Mouse (Mus musculus): ENCODE data around the gene Dmrta2. TPM values are rescaled to one million over a fixed set of nuclear protein-coding genes. Genes with fewer than 3 reads are reported as not detected.

Gene Dmrta2
- polyA plus RNA-seq (2015; fragmentation: Nextera tagmentation; extraction: Ambion mirVana), result not detected in 2 replicates

DNA sequence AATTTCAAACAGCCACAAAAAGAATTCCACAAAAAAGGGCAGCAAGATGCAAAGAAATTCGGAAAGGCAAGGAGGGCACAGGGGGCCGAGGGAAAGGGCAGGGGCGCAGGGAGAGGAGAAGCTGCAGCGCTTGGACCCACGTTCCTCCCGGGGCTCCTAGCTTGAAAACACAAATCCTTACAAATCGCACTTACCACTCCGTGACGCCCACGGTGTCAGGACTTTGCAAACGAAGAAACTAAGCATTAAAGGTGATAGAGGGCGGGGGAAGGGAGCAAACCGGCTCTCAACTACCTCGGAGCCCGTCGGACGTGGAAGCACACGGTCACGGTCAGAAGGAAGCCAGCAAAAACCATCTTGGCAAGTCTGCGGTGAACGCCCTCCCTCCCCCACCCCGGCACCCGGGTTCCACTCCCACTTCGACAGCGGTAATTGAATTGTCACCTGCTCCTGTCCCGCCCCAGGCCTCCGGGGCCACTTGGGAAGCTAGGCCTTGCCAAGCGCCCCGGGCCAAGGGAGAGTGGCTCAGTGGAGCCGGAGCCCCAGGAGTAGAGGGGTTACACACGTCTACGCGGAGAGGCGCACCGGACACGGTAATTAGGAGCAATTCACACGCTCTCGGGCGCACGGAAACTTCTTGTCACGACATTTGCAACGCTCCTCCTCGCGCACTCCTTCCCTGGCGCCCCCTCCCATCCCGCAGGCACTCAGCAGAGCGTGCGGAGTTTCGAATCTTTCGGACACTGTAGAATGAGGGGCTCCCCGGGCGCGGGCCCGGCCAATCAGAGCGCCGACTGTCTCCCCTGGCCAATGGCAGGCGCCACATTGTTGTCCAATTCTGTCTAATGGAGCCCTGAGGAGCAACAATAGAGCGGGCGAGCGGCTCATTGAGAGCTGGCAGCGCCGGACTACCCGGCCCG is at the start of gene Dmrta2:
Gene Dmrta2 (plus strand): TSS at position 906 of the 920 bp plus-strand sequence.
- Histone ChIP-seq H3K4me3 (replicated peaks) (peak within 1 kb of the TSS; percentile 18; the same call in 1 of the 2 replicates), H3K27ac (replicated peaks) (no peak within 1 kb of the TSS), H3K9me3 (replicated peaks) (no peaks in the 10 kb centered on the region), H3K4me1 (replicated peaks) (peaks cover 18% of the 10 kb centered on the region), H3K4me2 (peak within 1 kb of the TSS; percentile 45), H3K27me3 (peaks cover 99% of the 10 kb centered on the region), H3K36me3 (replicated peaks) (no peaks in the 10 kb centered on the region), H3K9ac (no peak within 1 kb of the TSS)
- WGBS (ENCODE audit: insufficient replicate concordance), result under 1% methylated on average over 64 of the region's 64 CpGs
- 0 out of 2 replicates have a peak, but pooled peaks have one; percentile 9 for ATAC-seq (ENCODE audit: insufficient read depth)

GRCm38 (mm10) chr4:109929058-109929457 is 48.8 kb upstream of the Dmrta2 start:
- Histone ChIP-seq H3K27me3 (no peaks in the 10 kb centered on the region), H3K27ac (replicated peaks) (no peak overlapping the region), H3K9me3 (replicated peaks) (no peaks in the 10 kb centered on the region), H3K4me3 (replicated peaks) (no peak overlapping the region), H3K4me1 (replicated peaks) (no peaks in the 10 kb centered on the region), H3K36me3 (replicated peaks) (no peaks in the 10 kb centered on the region), H3K9ac (no peak overlapping the region), H3K4me2 (no peak overlapping the region)
- no peak for ATAC-seq (ENCODE audit: insufficient read depth)
- 90% methylated on average over 1 of the region's 1 CpGs for WGBS (ENCODE audit: insufficient replicate concordance)

- no peaks in the 10 kb centered on the region for H3K36me3 ChIP-seq (replicated peaks)
- no peak overlapping the region for H3K4me3 ChIP-seq (replicated peaks)
- no peaks in the 10 kb centered on the region for H3K27me3 ChIP-seq
- H3K27ac ChIP-seq (replicated peaks), result no peak overlapping the region
- no peak overlapping the region for H3K4me2 ChIP-seq
- 100% methylated on average over 1 of the region's 1 CpGs for WGBS (ENCODE audit: insufficient replicate concordance)
- no peaks in the 10 kb centered on the region for H3K4me1 ChIP-seq (replicated peaks)
- no peak for ATAC-seq (ENCODE audit: insufficient read depth)
- H3K9me3 ChIP-seq (replicated peaks), result no peaks in the 10 kb centered on the region
- no peak overlapping the region for H3K9ac ChIP-seq
Measured at GRCm38 (mm10) chr4:109930445-109930844, 47.4 kb upstream of the Dmrta2 start.

DNA sequence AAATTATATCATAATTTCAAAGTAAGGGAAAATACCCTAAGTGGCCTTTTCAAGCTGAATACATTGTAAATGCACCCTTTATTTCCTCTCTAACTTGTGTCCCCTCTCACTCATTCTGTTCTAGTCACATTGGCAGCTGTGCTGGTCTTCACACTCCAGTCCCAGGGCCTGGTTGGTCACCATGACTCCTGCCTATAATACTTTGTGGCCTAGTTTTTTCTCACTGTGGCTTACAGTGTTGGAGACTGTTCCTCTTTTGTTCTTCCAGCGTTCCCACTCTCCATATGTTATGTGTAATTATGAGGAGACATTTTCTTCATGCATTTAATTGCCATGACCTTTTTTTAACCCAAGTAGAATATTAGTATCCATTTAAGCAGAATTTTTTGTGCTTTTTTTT is 46.9 kb upstream of the Dmrta2 start:
- H3K4me2 ChIP-seq, result no peak overlapping the region
- 80% methylated on average over 1 of the region's 1 CpGs for WGBS (ENCODE audit: insufficient replicate concordance)
- no peak overlapping the region for H3K27ac ChIP-seq (replicated peaks)
- H3K9ac ChIP-seq, result no peak overlapping the region
- H3K4me3 ChIP-seq (replicated peaks), result no peak overlapping the region
- no peaks in the 10 kb centered on the region for H3K27me3 ChIP-seq
- H3K36me3 ChIP-seq (replicated peaks), result 0 out of 2 replicates have a peak, but pooled peaks cover 3% of the 10 kb centered on the region
- H3K9me3 ChIP-seq (replicated peaks), result no peaks in the 10 kb centered on the region
- H3K4me1 ChIP-seq (replicated peaks), result no peaks in the 10 kb centered on the region
- ATAC-seq (ENCODE audit: insufficient read depth), result no peak

DNA sequence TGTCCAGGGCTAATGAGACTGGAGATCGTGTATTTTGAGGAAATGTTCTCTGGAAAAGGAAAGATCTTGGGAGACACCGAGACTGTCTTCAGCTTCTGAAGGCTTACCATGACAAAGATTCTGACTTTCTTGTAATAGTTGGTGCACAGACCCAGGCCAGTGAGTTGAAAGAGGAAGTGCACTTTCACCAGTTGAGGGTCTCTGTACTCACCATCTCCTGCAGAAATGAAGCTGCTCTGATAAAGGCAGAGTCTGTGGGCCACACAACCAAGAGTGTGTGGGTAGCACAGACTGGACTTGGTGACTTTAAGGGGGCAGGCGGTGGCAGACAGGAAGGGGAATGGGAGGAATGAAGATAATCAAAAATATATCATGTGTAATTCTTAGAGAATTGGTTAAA is 41.3 kb upstream of the Dmrta2 start:
- no peak overlapping the region for H3K27ac ChIP-seq (replicated peaks)
- H3K9ac ChIP-seq, result no peak overlapping the region
- no peak overlapping the region for H3K4me2 ChIP-seq
- no peaks in the 10 kb centered on the region for H3K9me3 ChIP-seq (replicated peaks)
- H3K4me3 ChIP-seq (replicated peaks), result no peak overlapping the region
- H3K36me3 ChIP-seq (replicated peaks), result 0 out of 2 replicates have a peak, but pooled peaks cover 6% of the 10 kb centered on the region
- H3K4me1 ChIP-seq (replicated peaks), result no peaks in the 10 kb centered on the region
- no peak for ATAC-seq (ENCODE audit: insufficient read depth)
- no peaks in the 10 kb centered on the region for H3K27me3 ChIP-seq
- 57% methylated on average over 3 of the region's 3 CpGs for whole genome bisulfite sequencing (ENCODE audit: insufficient replicate concordance)

DNA sequence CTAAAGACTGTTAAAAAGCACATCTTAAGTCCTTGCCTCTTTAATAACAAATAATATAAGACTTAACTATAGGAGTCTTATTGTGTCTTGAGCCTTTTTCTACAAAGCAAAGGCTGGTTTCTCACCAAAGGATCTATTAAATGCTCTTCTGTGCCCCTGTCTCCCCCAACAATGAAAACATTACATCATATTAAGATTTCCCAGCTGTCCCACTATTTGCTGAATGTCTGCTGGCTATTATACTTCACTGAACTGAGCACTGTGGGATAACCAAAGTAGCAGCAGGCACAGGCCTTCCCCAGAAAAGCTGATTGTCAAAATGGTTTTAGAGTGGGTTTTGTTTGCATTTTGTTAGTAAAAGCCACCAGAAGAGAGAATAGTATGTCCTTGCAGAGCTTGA is 38.6 kb upstream of the Dmrta2 start:
- no peak overlapping the region for H3K9ac ChIP-seq
- no peaks in the 10 kb centered on the region for H3K9me3 ChIP-seq (replicated peaks)
- H3K36me3 ChIP-seq (replicated peaks), result 0 out of 2 replicates have a peak, but pooled peaks cover 6% of the 10 kb centered on the region
- H3K27ac ChIP-seq (replicated peaks), result no peak overlapping the region
- no peaks in the 10 kb centered on the region for H3K4me1 ChIP-seq (replicated peaks)
- H3K4me3 ChIP-seq (replicated peaks), result no peak overlapping the region
- H3K27me3 ChIP-seq, result no peaks in the 10 kb centered on the region
- ATAC-seq (ENCODE audit: insufficient read depth), result no peak
- no peak overlapping the region for H3K4me2 ChIP-seq

DNA sequence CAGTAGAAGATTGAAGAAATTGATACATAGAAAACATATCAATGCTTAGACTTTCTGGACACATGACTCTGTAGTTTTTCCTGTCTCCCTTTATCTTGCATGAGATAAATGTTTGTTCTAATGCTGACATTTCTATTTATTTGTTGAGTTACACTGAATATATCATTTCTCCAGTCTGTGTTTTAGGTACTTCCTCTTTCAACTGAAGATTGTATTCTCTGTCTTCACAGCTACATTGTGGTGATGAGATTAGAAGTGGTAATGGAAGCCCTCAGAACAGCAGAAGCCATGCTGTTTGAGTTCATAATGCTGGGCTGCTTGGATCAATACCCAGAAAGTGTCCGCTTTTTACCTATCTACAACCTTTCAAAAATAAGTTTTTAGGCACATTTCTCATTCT is 32.3 kb upstream of the Dmrta2 start:
- Histone ChIP-seq H3K9me3 (replicated peaks) (no peaks in the 10 kb centered on the region), H3K4me3 (replicated peaks) (no peak overlapping the region), H3K27ac (replicated peaks) (no peak overlapping the region), H3K4me1 (replicated peaks) (no peaks in the 10 kb centered on the region; the same call in 1 of the 2 replicates), H3K4me2 (no peak overlapping the region), H3K9ac (no peak overlapping the region), H3K36me3 (replicated peaks) (0 out of 2 replicates have a peak, but pooled peaks cover 3% of the 10 kb centered on the region), H3K27me3 (no peaks in the 10 kb centered on the region)
- ATAC-seq (ENCODE audit: insufficient read depth), result no peak
- WGBS (ENCODE audit: insufficient replicate concordance), result 83% methylated on average over 1 of the region's 1 CpGs

DNA sequence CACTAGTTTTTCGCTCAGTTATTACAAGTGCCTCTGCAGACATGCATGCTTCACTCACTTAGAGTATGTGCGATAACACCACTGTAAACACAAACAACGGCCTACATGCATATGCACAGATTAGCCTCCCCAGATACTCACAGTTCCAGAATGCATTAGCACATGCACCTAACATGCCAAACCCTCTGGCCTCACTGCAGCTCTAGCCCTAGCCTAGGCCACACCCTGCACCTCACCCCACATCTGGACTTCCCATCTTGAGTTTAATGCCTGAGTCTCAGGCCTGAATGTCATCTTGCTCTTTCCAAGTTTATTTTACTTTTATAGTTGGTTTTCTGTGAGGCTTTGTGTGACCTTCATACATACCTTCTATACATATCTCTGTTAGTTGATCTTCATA is 28.5 kb upstream of the Dmrta2 start:
- ATAC-seq (ENCODE audit: insufficient read depth), result no peak
- Histone ChIP-seq H3K36me3 (replicated peaks) (no peaks in the 10 kb centered on the region), H3K27me3 (no peaks in the 10 kb centered on the region), H3K9ac (no peak overlapping the region), H3K9me3 (replicated peaks) (no peaks in the 10 kb centered on the region), H3K4me3 (replicated peaks) (no peak overlapping the region), H3K27ac (replicated peaks) (no peak overlapping the region), H3K4me1 (replicated peaks) (no peaks in the 10 kb centered on the region; the same call in 1 of the 2 replicates), H3K4me2 (no peak overlapping the region)
- 83% methylated on average over 3 of the region's 3 CpGs for WGBS (ENCODE audit: insufficient replicate concordance)

DNA sequence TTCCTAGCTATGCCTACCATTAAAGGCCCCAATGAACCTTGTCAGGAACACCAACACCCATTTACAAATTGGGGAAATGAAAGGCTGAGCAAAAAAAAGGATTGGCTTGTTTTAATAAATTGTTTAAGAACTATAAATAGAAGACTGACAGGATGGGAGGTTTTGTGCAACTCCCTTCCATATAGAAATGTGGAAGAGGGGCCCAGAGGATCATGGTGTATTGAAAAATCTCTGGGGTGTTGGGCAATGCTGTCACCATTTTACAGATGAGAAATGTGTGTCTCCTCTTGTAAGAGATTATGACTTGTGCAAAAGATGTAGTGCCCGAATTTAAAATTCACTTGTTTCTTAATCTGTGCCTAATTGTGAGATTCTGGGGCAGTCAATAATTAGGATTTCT is 24.3 kb upstream of the Dmrta2 start:
- H3K27me3 ChIP-seq, result no peaks in the 10 kb centered on the region
- no peaks in the 10 kb centered on the region; the same call in 1 of the 2 replicates for H3K4me1 ChIP-seq (replicated peaks)
- 69% methylated on average over 1 of the region's 1 CpGs for WGBS (ENCODE audit: insufficient replicate concordance)
- no peak overlapping the region for H3K4me3 ChIP-seq (replicated peaks)
- no peaks in the 10 kb centered on the region for H3K36me3 ChIP-seq (replicated peaks)
- H3K27ac ChIP-seq (replicated peaks), result no peak overlapping the region
- H3K4me2 ChIP-seq, result no peak overlapping the region
- no peak overlapping the region for H3K9ac ChIP-seq
- H3K9me3 ChIP-seq (replicated peaks), result no peaks in the 10 kb centered on the region
- no peak for ATAC-seq (ENCODE audit: insufficient read depth)

GRCm38 (mm10) chr4:109960201-109960935 is 17.5 kb upstream of the Dmrta2 start:
- Histone ChIP-seq H3K4me1 (replicated peaks) (no peaks in the 10 kb centered on the region), H3K27me3 (no peaks in the 10 kb centered on the region), H3K9ac (no peak overlapping the region), H3K27ac (replicated peaks) (no peak overlapping the region), H3K36me3 (replicated peaks) (peaks cover 13% of the 10 kb centered on the region), H3K4me3 (replicated peaks) (no peak overlapping the region), H3K9me3 (replicated peaks) (no peaks in the 10 kb centered on the region), H3K4me2 (no peak overlapping the region)
- WGBS (ENCODE audit: insufficient replicate concordance), result 63% methylated on average over 5 of the region's 5 CpGs
- no peak for ATAC-seq (ENCODE audit: insufficient read depth)

DNA sequence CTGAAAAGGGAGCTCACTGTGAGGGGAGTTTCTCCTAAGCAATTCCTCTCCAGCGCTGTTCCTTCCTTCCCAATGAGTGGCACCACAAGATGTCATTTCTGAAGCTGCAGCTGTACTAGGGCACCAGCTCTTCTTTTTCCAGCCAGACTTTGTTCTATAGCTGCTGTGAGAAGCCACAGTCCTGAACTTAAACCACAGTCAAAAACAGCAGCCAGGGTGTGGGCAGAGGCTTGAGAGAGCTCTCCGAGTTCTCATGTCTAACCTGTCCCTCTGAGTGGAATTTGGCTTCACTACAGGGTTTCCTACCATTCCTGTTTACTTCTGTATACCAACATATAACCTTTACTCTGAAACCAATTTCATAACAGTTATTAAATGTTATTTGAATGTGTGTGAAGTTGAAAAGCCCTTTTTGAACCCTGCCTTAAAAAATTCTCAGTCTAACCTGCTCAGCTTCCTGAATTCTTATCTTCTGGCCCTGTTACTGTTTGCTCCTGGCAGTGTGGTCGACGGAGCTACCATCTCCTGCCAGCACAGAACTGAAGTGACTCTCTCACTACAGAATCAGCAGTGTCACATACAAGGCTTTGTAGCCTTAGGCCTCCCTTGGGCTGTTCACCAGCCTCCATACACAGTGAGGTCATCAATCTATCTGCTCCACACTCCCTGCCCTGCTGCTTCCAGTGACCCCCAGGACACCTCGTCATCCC is 14.1 kb upstream of the Dmrta2 start:
- 54% methylated on average over 5 of the region's 5 CpGs for WGBS (ENCODE audit: insufficient replicate concordance)
- ATAC-seq (ENCODE audit: insufficient read depth), result no peak
- Histone ChIP-seq H3K27ac (replicated peaks) (no peak overlapping the region), H3K36me3 (replicated peaks) (peaks cover 13% of the 10 kb centered on the region), H3K9ac (no peak overlapping the region), H3K27me3 (no peaks in the 10 kb centered on the region), H3K9me3 (replicated peaks) (no peaks in the 10 kb centered on the region), H3K4me2 (no peak overlapping the region), H3K4me3 (replicated peaks) (no peak overlapping the region), H3K4me1 (replicated peaks) (no peaks in the 10 kb centered on the region)

Measured in liver, embryonic 15.5 days (tissue).